Mouse (Mus musculus) forebrain, postnatal 0 days (tissue): ENCODE measurements around the gene Gm20809. TPM values are rescaled to one million over a fixed set of nuclear protein-coding genes. Genes with fewer than 3 reads are reported as not detected.
"Not testable (repeated sequence)": the region's sequence is repeated elsewhere in the genome, so short reads cannot be mapped to it uniquely, and the experiment has no call there.

ENCODE experiments used
- ATAC-seq: fragments of 200-750 bp; cut with Nextera tagmentation; 2 replicates; pipeline ENCODE4 v1.8.0; 2017; ENCODE audit warnings: mild to moderate bottlenecking, moderate library complexity
- DNase-seq: peaks from one replicate; pipeline ENCODE4 v3.0.0-alpha.2; 2015
- H3K27ac ChIP-seq: fragments of 300-500 bp; sonication (generic); 2 replicates; pipeline ENCODE4 v1.5.1; 2014; ENCODE audit warnings: low read depth, mild to moderate bottlenecking, antibody characterized with exemption, low read length, moderate library complexity, mixed read lengths
- H3K27me3 ChIP-seq: fragments of 300-500 bp; sonication (generic); 2 replicates; pipeline ENCODE4 v1.6.1; 2014; ENCODE audit warnings: mild to moderate bottlenecking, low read length, mixed read lengths; ENCODE audit not compliant: insufficient read depth
- H3K36me3 ChIP-seq: fragments of 300-500 bp; sonication (generic); 2 replicates; pipeline ENCODE4 v1.6.1; 2014; ENCODE audit warnings: mild to moderate bottlenecking, moderate library complexity; ENCODE audit not compliant: insufficient read depth
- H3K4me1 ChIP-seq: fragments of 300-500 bp; sonication (generic); 2 replicates; pipeline ENCODE4 v1.6.1; 2014; ENCODE audit warnings: antibody characterized with exemption; ENCODE audit not compliant: insufficient read depth
- H3K4me2 ChIP-seq: fragments of 300-500 bp; sonication (generic); 2 replicates; pipeline ENCODE4 v1.6.1; 2014; ENCODE audit warnings: low read depth, mild to moderate bottlenecking, moderate library complexity
- H3K4me3 ChIP-seq: fragments of 300-500 bp; sonication (generic); 2 replicates; pipeline ENCODE4 v1.5.1; 2014; ENCODE audit warnings: low read depth, low read length, mixed read lengths
- H3K9ac ChIP-seq: fragments of 300-500 bp; sonication (generic); 2 replicates; pipeline ENCODE4 v1.6.1; 2014; ENCODE audit warnings: mild to moderate bottlenecking
- H3K9me3 ChIP-seq: fragments of 300-500 bp; sonication (generic); 2 replicates; pipeline ENCODE4 v1.6.1; 2016; ENCODE audit warnings: low read length
- WGBS: fragments of 180-500 bp; shearing (Covaris S2); extraction: QIAGEN DNeasy Blood & Tissue Kit; methylation state at CpG from one replicate; pipeline ENCODE4 v1.1.7; 2014; 5-methylcytosine and 5-hydroxymethylcytosine counted together
- polyA plus RNA-seq: library from polyadenylated mRNA; unstranded; fragments of >200 nt; fragmentation: Nextera tagmentation; extraction: Ambion mirVana; gene quantifications from 2 replicates; pipeline ENCODE4 v1.2.1, GENCODE M21; 2015
- total RNA-seq: library from RNA; depleted of rRNA; stranded (reverse); fragments of >200 nt; gene quantifications from 2 replicates; pipeline ENCODE4 v1.2.3, GENCODE M21; 2014; rRNA removed

Gm20809 gene
- total RNA-seq, result not detected in 2 replicates
- not detected in 2 replicates for polyA plus RNA-seq

DNA sequence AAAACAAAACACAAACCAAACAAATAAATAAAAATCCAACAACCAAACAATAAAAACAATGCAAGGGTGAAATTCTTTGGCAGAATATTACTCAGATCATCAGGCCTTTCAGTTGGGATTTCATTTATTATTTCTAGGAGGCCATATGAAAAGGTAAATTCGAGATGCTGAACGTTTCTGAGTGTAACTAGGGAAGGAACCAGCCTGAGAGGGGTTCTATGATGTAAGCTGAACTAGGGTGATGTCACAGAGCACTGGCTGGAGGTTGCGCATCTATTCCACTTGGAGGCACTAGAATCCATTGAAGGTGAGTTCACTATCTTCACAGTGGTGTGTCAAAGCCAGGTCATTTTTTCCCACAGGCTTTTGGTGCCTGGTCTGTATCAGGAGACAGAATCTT is at the start of gene Gm20809:
Gene Gm20809 (plus strand): TSS at position 301 of the 400 bp plus-strand sequence.
- H3K4me3 ChIP-seq, H3K4me1 ChIP-seq, H3K4me2 ChIP-seq, H3K27ac ChIP-seq, H3K36me3 ChIP-seq, DNase-seq, H3K9me3 ChIP-seq, ATAC-seq, H3K27me3 ChIP-seq, H3K9ac ChIP-seq: not testable (repeated sequence)
- no CpG with 5 or more reads among the region's 3 CpGs for WGBS
